Mouse (Mus musculus): ENCODE measurements at regions not wholly inside any gene's neighbourhood (a gene's known extent, or its start where the extent isn't known, plus 50 kb on each side); places are given as distances from the start of the nearest gene placed in this dataset.

GRCm38 (mm10) chr2:46468936-46469629 is 1351.9 kb upstream of the Zeb2 start:
- DNase-seq: no peak

- DNase-seq: no peak
Observed at GRCm38 (mm10) chr2:46465389-46465788, 1348.2 kb upstream of the Zeb2 start.

- no peak for DNase-seq
Observed at GRCm38 (mm10) chr2:46464913-46465312, 1347.7 kb upstream of the Zeb2 start.

DNA sequence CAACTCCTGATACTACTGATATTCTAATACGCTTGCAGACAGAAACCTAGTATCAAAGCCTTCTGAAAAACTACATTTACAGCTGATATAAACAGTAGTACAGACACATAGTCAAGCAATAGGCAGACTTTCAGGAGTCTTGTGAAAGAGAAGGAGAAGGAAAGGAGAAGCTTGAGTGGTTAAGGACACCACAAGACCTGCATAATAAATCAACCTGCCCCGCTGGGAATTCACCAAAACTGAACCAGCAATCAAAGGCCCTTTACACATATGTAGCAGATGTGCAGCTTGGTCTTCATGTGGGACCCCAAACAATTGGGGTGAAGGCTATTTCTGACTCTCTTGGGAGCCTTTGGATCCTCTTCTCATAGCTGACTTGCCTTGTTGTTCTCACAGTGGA is 1345.5 kb upstream of the Zeb2 start:
- DNase-seq: no peak

DNA sequence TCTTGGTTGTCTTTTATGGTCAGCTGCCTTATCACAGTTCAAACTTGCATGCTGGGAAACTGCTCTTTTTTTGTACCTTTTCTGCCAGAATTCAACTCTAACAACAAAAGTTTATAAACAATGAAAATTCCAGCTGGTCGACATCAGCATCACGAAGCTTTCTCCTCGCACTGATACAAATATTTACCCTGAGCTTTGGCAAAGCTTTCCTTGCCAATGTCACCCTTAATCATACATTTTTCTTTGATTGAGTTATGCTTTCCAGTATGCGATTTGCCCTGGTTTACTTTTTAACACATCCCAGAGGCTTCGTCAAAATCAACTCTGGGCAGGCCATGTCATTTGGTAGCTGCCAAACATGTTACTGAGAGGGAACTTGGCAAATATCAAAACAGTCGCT is 1333.5 kb upstream of the Zeb2 start:
- no peak for DNase-seq

DNA sequence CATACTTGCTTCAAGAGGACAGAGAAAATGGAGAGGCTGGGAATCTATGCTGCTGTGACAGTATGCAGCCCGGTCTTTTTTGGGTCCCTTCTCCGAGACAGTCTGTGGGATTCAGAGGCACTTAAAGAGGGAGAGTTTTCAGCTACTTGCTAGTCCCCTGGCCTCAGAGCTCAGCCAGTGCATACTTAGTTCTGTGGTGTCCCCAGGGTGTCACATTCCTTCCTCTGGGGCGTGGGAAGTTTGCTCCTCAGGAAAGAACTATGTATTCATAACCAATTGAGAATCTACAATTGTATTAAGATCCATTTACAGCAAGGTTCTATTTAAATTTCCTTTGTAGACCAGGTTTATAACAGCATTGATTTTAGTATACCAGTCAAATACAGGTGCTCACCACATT is 1328.1 kb upstream of the Zeb2 start:
- DNase-seq: no peak

DNA sequence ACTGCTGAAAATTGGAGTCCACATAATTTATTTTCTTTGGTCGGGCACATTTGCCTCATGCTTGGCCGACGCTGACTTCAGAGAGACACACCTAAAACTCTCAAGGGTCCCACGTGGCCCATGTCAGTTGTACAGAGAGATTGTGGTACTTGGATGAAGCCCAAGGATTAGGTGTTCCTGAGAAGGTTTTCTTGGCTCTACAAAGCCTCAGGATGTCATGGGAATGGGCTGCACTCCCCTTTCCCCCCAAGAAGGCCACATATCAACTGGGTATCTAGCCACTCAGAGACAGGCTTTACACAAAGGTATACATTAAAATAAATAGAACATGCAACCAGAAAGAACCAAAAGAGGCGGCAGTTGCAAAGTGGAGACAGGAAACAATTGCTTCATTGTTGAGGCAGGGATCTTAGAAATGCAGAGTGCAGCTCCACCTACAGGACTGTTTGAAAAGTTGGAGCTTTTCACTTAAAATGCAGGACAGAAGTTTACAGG is 1326.5 kb upstream of the Zeb2 start:
- DNase-seq: no peak

DNA sequence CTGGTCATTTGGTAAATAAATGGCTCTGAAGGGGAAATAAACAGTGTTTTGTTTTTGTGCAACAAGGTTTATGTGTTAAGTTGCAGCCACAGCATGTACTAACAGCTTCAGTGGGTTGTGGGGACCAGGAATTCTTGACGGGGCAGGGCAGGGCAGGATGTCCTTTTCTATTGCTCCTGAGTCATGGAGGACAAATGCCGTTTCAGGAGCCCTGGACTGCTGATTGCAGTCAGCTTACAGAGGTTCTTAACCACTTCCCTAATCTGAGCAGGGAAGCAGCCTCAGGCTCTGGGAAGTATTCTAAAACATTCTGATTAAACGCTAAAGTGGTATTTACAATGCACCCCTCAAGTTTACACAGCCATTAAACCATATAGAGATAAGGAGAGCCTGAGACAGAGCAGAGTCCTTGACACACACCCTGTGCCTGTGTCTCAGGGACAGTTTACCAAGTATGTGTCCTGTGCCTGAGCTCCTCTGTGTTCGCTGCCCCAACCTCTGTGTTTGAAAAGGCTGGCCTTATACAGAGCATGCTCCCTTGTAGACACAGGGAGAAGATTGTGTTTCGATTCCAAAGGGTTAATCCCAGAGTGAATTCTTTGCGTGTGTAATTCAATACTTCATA is 1326.0 kb upstream of the Zeb2 start:
- no peak for DNase-seq

DNA sequence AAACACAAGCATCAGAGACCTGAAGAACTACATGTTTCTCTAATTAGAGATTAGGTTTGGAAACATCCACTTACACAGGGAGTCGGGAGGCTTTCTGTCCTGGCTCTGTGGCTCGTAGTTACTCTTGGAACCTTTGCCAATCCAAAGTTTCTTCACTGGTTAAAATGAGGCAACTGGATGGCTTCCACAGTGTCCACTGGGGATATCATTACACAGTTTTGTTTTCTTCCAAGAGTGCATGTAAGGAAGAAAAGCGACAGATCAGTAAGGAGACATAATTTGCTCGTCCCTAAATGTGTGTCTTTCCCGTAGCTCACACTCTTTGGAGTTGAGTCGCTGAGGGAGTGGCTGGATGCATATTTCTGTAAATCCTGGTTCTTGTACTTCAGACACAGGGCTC is 1325.4 kb upstream of the Zeb2 start:
- no peak for DNase-seq

GRCm38 (mm10) chr2:46441927-46442326 is 1324.7 kb upstream of the Zeb2 start:
- DNase-seq: no peak

- no peak for DNase-seq
Observed at GRCm38 (mm10) chr2:46441348-46441747, 1324.2 kb upstream of the Zeb2 start.

DNA sequence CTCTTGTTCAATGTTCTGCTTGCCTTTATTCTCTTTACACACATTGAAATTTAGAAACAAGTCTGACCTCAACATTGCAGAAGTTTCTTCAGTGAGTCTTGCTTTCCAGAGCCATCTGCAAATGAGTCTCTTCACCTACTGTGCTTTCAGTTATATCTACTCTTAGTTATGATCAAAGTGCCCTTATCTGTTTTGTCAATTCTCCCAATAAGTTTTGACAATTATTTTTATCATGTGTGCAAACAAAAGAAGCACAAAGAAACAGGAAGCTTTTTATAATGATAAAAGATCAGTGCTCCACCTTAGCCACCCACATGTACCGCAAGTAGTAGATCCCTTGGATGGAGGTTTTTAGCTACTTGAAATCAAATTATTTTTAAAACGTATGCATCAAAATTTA is 1322.8 kb upstream of the Zeb2 start:
- DNase-seq: no peak

DNA sequence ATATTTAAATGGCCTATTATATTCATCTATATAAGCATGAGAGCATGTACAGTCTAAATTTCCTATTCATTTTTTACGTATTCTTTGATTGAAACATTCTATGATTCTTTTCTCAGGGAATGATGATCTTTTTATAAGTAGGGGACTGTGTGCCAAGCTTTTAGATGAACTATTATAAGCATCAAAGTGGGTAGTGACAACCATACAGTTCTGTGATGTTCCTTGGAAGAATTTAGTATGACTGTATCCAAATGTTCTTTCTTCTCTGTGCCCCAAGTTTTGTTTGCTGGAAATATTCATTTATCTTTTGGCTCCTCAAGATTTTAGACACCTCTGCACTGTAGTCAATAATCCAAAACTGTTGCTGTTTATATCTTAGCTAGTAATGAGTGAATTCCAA is 1301.1 kb upstream of the Zeb2 start:
- DNase-seq: no peak

- no peak for DNase-seq
Observed at GRCm38 (mm10) chr2:46402373-46403114, 1285.3 kb upstream of the Zeb2 start.

DNA sequence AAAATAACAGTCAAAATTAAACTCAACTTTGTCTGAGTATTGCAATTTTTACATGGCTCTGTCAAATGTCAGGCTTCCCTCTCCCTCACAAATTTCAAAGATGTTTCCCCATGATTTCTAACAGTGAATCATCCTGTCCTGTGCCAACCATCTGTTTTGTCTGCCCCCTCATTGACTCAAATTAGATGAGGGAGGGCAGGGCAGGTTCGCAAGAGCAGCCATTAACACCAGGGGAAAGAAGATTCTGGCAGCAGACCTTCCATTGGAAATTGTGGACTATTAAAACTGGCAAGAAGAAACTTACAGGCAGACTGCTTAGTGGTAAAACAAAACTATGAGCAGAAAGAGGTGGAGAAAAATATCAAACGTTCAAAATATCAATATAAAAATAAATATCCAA is 1277.0 kb upstream of the Zeb2 start:
- no peak for DNase-seq

- DNase-seq: no peak
Observed at GRCm38 (mm10) chr2:46372847-46373461, 1255.8 kb upstream of the Zeb2 start.

DNA sequence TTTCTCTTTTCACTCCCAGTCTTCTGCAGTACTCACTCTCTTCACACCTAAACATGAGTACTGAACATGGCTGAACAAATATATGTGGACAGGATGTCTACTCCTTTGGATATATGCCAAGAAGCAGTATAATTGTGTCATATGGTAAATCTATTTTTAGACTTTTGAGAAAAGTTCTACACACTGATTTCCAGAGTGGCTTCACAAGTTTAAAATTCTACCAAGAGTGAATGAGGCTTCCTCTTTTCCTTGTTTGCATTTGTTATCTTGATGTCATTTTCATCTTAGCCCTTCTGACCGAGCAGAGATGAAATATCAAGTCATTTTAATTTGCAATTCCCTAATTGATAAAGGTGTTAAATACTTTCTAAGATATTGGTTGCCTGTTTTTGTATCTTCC is 1254.6 kb upstream of the Zeb2 start:
- no peak for DNase-seq

DNA sequence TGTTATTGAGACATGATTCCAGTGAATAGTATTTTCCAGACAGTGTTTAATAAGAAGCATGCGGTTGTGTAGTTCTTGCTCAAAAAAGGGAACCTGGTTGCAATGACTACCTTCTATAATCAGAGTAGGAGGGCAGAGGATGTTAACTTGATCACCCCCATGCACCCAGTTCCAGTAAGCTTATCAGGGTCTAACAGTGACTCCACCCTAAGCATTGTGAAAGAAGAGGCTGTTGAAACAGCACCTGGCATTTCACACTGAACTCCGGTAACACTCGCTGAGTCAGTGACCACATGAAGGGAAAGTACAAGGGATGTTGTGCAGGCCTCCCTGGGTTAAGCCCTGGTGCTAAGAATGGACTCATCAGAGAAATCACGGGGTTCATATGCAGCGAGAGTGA is 1253.8 kb upstream of the Zeb2 start:
- peak; percentile 8 for DNase-seq

DNA sequence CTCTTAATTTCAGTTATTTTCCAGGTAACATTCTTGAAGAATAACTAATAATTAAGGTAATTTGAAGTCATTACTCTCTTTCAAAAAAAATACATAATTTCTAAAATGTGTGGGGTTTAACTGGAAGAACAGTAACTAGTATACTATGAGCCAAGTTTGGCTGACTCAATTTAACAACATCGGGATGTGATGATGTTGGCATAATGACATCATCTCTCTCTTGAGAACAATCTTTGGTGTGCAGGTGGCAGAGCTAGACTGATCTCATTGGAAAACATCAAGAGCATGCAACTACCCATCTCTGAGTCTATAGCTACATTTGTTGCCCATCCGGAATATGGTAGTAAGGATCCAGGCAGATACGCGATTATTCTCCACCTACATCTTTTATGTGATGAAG is 1251.7 kb upstream of the Zeb2 start:
- DNase-seq: no peak

DNA sequence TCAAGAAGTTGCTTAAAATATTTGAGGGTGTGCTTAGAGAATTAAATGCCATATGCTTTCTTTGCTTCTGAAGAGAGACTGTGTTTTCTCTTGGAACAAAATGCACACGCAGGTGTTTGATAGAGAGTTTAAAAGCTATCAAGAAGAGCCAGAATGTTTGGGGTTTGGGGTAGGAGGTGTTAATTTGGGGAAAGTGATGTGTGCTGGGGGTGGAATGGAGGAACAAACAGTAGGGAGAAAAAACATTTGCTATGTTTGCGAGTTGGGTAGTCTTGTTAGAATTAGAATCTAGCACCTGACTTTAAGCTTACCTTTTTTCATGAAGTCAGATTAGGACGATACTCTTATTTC is 1248.9 kb upstream of the Zeb2 start:
- no peak for DNase-seq

- no peak for DNase-seq
Observed at GRCm38 (mm10) chr2:46365428-46366134, 1248.4 kb upstream of the Zeb2 start.

DNA sequence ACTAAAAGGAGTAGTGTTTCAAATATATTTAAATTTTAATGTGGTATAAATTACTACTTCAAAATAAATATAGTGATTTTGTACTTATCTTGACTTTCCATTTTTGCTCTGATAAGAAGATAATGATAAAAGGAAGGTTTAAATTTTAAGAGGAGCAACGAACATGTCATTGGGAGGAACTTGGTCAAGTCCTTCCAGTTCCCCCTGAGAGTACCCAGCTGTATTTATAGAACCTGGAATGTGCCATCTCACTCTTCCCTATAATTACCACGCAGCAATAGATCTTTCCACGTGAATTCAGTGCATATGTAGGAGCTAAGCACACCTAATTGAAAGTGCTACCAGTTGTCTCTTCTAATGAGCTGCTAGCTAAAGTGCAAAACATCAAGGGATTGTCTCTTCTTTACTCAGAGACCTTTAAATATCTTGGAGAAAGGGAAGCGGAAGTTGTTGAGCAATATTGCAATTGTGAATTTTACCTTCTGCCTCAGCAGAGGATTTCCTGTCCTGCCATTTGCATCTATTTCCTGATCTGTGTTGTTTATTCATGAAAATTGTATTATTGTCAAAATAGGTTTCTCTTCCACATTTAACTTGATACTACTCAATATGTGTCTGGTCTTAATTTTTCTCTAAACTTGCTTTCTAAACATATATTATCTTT is 1243.0 kb upstream of the Zeb2 start:
- DNase-seq: no peak

DNA sequence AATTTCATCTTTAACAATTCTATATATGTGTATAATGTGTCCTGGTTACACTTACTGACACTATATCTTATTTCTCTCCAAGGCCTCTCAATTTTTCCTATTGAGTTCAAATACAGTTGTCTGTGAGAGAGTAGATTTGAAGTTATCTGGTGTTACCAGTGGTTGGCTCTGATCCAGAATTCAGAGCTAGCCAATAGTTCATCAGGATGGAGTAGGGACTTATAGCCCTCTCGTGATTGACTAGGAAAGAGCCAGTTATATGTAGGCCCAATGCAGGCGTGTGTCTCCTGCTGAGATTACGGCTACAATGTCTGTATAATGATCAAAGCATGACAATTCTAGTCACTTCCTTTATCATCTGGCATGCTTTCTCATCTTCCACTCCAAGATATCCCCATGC is 1241.0 kb upstream of the Zeb2 start:
- no peak for DNase-seq

All from thymus, postnatal 14 days (tissue).